Mouse (Mus musculus): ENCODE measurements at regions not wholly inside any gene's neighbourhood (a gene's known extent, or its start where the extent isn't known, plus 50 kb on each side); places are given as distances from the start of the nearest gene placed in this dataset.

DNA sequence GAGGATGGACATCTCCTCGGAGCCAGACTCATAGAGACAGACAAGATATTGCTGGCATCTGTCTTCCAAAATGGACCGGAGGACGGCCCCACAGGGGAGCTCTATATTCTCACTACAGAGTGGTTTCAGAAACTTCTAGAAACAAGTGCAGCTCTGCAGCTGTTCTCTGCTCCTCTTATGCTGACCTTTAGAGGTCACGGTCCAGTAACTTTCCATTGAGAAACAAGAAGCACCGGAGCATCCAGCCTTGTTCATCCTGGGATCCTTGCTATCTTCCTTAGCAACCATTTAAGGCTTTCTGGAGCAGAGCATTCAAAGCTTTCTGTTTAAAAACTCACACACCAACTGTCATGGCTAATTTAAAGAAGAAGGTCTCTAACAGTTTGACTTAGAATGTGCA, 94.7 kb upstream of the Tcerg1l start:
- TF ChIP-seq CTCF (IDR thresholded peaks at IDR 0.05; ENCODE audit: low read depth) (no peak), EP300 (IDR thresholded peaks at IDR 0.05; ENCODE audit: low read depth) (no peak)
